Mouse (Mus musculus) MEL (cell line): Measurements from ENCODE around the gene Ube2q1. TPM values are rescaled to one million over a fixed set of nuclear protein-coding genes. Genes with fewer than 3 reads are reported as not detected.

Source experiments
- DNase-seq: peaks from one replicate; pipeline ENCODE4 v3.0.0; 2011; ENCODE audit warnings: low read depth, low spot score
- H3K27ac ChIP-seq: 2 replicates; pipeline ENCODE4 v1.5.1; 2012; ENCODE audit warnings: low read depth, mild to moderate bottlenecking, control low read depth, low read length, moderate library complexity; ENCODE audit not compliant: control insufficient read depth
- H3K27me3 ChIP-seq, 2 experiments: fragments of 150-350 bp in 1 of 2; sonication (generic) in 1 of 2; 2 replicates each; pipeline ENCODE4 v1.6.1; 2012; ENCODE audit warnings: low read length in 2 of 2, mild to moderate bottlenecking in 2 of 2, improper control_type of control experiment in 1 of 2, moderate library complexity in 1 of 2; ENCODE audit not compliant: insufficient read depth in 2 of 2, control insufficient read depth in 1 of 2
- H3K36me3 ChIP-seq, 2 experiments: 2 replicates each; pipeline ENCODE4 v1.6.1; 2012 to 2014; ENCODE audit warnings: low read length in 2 of 2, improper control_type of control experiment in 1 of 2, inconsistent platforms in 1 of 2, mild to moderate bottlenecking in 1 of 2; ENCODE audit not compliant: insufficient read depth in 2 of 2, control insufficient read depth in 1 of 2
- H3K4me1 ChIP-seq, 2 experiments: fragments of 150-350 bp in 1 of 2; sonication (generic) in 1 of 2; 2 replicates each; pipeline ENCODE4 v1.6.1; 2012; ENCODE audit warnings: low read length in 2 of 2, improper control_type of control experiment in 1 of 2, mild to moderate bottlenecking in 1 of 2; ENCODE audit not compliant: insufficient read depth in 2 of 2, control insufficient read depth in 1 of 2
- H3K4me3 ChIP-seq, 2 experiments: fragments of 150-350 bp in 1 of 2; sonication (generic) in 1 of 2; 2 replicates each; pipeline ENCODE4 v1.5.1; 2012; ENCODE audit warnings: low read depth in 2 of 2, low read length in 2 of 2, mild to moderate bottlenecking in 2 of 2, moderate library complexity in 2 of 2, control low read depth in 1 of 2, improper control_type of control experiment in 1 of 2; ENCODE audit not compliant: control insufficient read depth in 1 of 2, insufficient read depth in 1 of 2
- H3K79me2 ChIP-seq: 2 replicates; pipeline ENCODE4 v1.6.1; 2012; ENCODE audit warnings: mild to moderate bottlenecking, low read length, moderate library complexity; ENCODE audit not compliant: control insufficient read depth, poor library complexity, insufficient read depth
- H3K9ac ChIP-seq: 2 replicates; pipeline ENCODE4 v1.6.1; 2012; ENCODE audit warnings: low read depth, mild to moderate bottlenecking, control low read depth, low read length, moderate library complexity; ENCODE audit not compliant: control insufficient read depth, poor library complexity, severe bottlenecking
- H3K9me3 ChIP-seq: fragments of 150-350 bp; sonication (generic); replicated peaks from 2 replicates; pipeline ENCODE4 v1.6.1; 2012; ENCODE audit warnings: mild to moderate bottlenecking, low read length, improper control_type of control experiment, moderate library complexity; ENCODE audit not compliant: insufficient read depth
- BHLHE40 ChIP-seq: IDR thresholded peaks from 2 replicates; pipeline ENCODE4 v1.6.1; 2012; ENCODE audit warnings: low read depth, mild to moderate bottlenecking, inconsistent platforms, low read length, improper control_type of control experiment, borderline replicate concordance
- CHD1 ChIP-seq: IDR thresholded peaks from 2 replicates; pipeline ENCODE4 v1.6.1; 2012; ENCODE audit warnings: low read depth, mild to moderate bottlenecking, inconsistent platforms, low read length, improper control_type of control experiment
- CHD2 ChIP-seq: IDR thresholded peaks from 2 replicates; pipeline ENCODE4 v1.6.1; 2011; ENCODE audit warnings: low read length, improper control_type of control experiment
- CTCF ChIP-seq, 3 experiments: IDR thresholded peaks in 2 of 3; conservative IDR thresholded peaks in 1 of 3; 2 replicates each; pipeline ENCODE4 v1.5.1; 2011 to 2012; ENCODE audit warnings: low read length in 3 of 3, low read depth in 2 of 3, mild to moderate bottlenecking in 2 of 3, improper control_type of control experiment in 1 of 3, inconsistent platforms in 1 of 3, mixed read lengths in 1 of 3, moderate library complexity in 1 of 3; ENCODE audit not compliant: control insufficient read depth in 1 of 3, insufficient read depth in 1 of 3, poor library complexity in 1 of 3, severe bottlenecking in 1 of 3
- E2F4 ChIP-seq: IDR thresholded peaks from 2 replicates; pipeline ENCODE4 v1.6.1; 2011; ENCODE audit warnings: low read depth, low read length, improper control_type of control experiment, borderline replicate concordance
- ELF1 ChIP-seq: IDR thresholded peaks from 2 replicates; pipeline ENCODE4 v1.6.1; 2014; ENCODE audit warnings: low read depth, mild to moderate bottlenecking, inconsistent platforms, low read length, improper control_type of control experiment, moderate library complexity
- ETS1 ChIP-seq: IDR thresholded peaks from 2 replicates; pipeline ENCODE4 v1.6.1; 2012; ENCODE audit warnings: low read depth, mild to moderate bottlenecking, inconsistent platforms, low read length, improper control_type of control experiment, moderate library complexity
- GATA1 ChIP-seq: IDR thresholded peaks from 2 replicates; pipeline ENCODE4 v1.6.1; 2011; ENCODE audit warnings: low read depth, low read length, improper control_type of control experiment
- JUND ChIP-seq: IDR thresholded peaks from 2 replicates; pipeline ENCODE4 v1.6.1; 2011; ENCODE audit warnings: low read depth, mild to moderate bottlenecking, improper control_type of control experiment, low read length
- MAFK ChIP-seq: IDR thresholded peaks from 2 replicates; pipeline ENCODE4 v1.6.1; 2011; ENCODE audit warnings: low read depth, mild to moderate bottlenecking, low read length, improper control_type of control experiment, borderline replicate concordance
- MAX ChIP-seq: IDR thresholded peaks from 2 replicates; pipeline ENCODE4 v1.6.1; 2011; ENCODE audit warnings: low read length, improper control_type of control experiment
- MAZ ChIP-seq: IDR thresholded peaks from 2 replicates; pipeline ENCODE4 v1.6.1; 2012; ENCODE audit warnings: low read depth, mild to moderate bottlenecking, inconsistent platforms, low read length, improper control_type of control experiment
- MEF2A ChIP-seq: IDR thresholded peaks from 2 replicates; pipeline ENCODE4 v1.6.1; 2014; ENCODE audit warnings: low read depth, mild to moderate bottlenecking, inconsistent platforms, low read length, improper control_type of control experiment; ENCODE audit not compliant: poor library complexity, insufficient replicate concordance, severe bottlenecking; ENCODE audit errors: extremely low read depth
- NRF1 ChIP-seq: IDR thresholded peaks from 2 replicates; pipeline ENCODE4 v1.6.1; 2014; ENCODE audit warnings: low read depth, mild to moderate bottlenecking, inconsistent platforms, low read length, improper control_type of control experiment, moderate library complexity; ENCODE audit not compliant: poor library complexity, insufficient read depth, severe bottlenecking
- POLR2AphosphoS2 ChIP-seq: IDR thresholded peaks from 2 replicates; pipeline ENCODE4 v1.6.1; 2011; ENCODE audit warnings: low read length, improper control_type of control experiment
- RAD21 ChIP-seq: IDR thresholded peaks from 2 replicates; pipeline ENCODE4 v1.6.1; 2011; ENCODE audit warnings: mild to moderate bottlenecking, low read depth, low read length, improper control_type of control experiment
- RCOR1 ChIP-seq: IDR thresholded peaks from 2 replicates; pipeline ENCODE4 v1.6.1; 2012; ENCODE audit warnings: low read depth, mild to moderate bottlenecking, inconsistent platforms, low read length, improper control_type of control experiment
- SIN3A ChIP-seq: IDR thresholded peaks from 2 replicates; pipeline ENCODE4 v1.6.1; 2012; ENCODE audit warnings: low read length, improper control_type of control experiment, inconsistent platforms
- SMC3 ChIP-seq: IDR thresholded peaks from 2 replicates; pipeline ENCODE4 v1.6.1; 2011; ENCODE audit warnings: low read depth, low read length, improper control_type of control experiment
- TAL1 ChIP-seq: IDR thresholded peaks from 2 replicates; pipeline ENCODE4 v1.6.1; 2012; ENCODE audit warnings: mild to moderate bottlenecking, inconsistent platforms, low read length, moderate library complexity, mixed read lengths
- TCF12 ChIP-seq: IDR thresholded peaks from 2 replicates; pipeline ENCODE4 v1.6.1; 2014; ENCODE audit warnings: low read depth, mild to moderate bottlenecking, inconsistent platforms, low read length, improper control_type of control experiment, moderate library complexity
- UBTF ChIP-seq: IDR thresholded peaks from 2 replicates; pipeline ENCODE4 v1.6.1; 2012; ENCODE audit warnings: low read depth, mild to moderate bottlenecking, inconsistent platforms, low read length, improper control_type of control experiment, moderate library complexity, borderline replicate concordance; ENCODE audit not compliant: insufficient read depth
- USF1 ChIP-seq: IDR thresholded peaks from 2 replicates; pipeline ENCODE4 v1.6.1; 2014; ENCODE audit warnings: low read depth, mild to moderate bottlenecking, inconsistent platforms, low read length, improper control_type of control experiment, moderate library complexity
- ZC3H11A ChIP-seq: IDR thresholded peaks from 2 replicates; pipeline ENCODE4 v1.6.1; 2012; ENCODE audit warnings: low read depth, mild to moderate bottlenecking, inconsistent platforms, low read length, improper control_type of control experiment
- ZMIZ1 ChIP-seq: IDR thresholded peaks from 2 replicates; pipeline ENCODE4 v1.6.1; 2012; ENCODE audit warnings: low read depth, mild to moderate bottlenecking, inconsistent platforms, low read length, improper control_type of control experiment, moderate library complexity
- ZNF384 ChIP-seq: IDR thresholded peaks from 2 replicates; pipeline ENCODE4 v1.6.1; 2012; ENCODE audit warnings: low read depth, mild to moderate bottlenecking, inconsistent platforms, low read length, improper control_type of control experiment
- polyA plus RNA-seq, 2 experiments: library from polyadenylated mRNA; stranded (reverse) in 1 of 2; unstranded in 1 of 2; fragments of >175 nt in 1 of 2; fragments of >200 nt in 1 of 2; gene quantifications; 2 replicates each; pipeline versions ENCODE4 v1.2.1 to v1.2.4; 2012; ENCODE audit warnings: low replicate concordance in 2 of 2, low read depth in 1 of 2; ENCODE audit not compliant: insufficient read length in 2 of 2, insufficient read depth in 1 of 2, missing spikeins in 1 of 2
- total RNA-seq: library from RNA; depleted of rRNA; stranded (reverse); fragments of 300-350 nt; gene quantifications from 2 replicates; pipeline ENCODE4 v1.2.3, GENCODE M21; 2012

Ube2q1 gene
- total and polyA plus RNA-seq, 3 experiments, result 73.8 to 162 (median 89.0) TPM

- TF ChIP-seq SMC3 (peak; percentile 84), SIN3A (peak; percentile 44), BHLHE40 (peak; percentile 78), UBTF (no peak)
- TF ChIP-seq, all 39 proteins: peak for 11
These were observed 838 bp upstream of the Ube2q1 start (continued) for GRCm38 (mm10) chr3:89772588-89772967.

- H3K27ac ChIP-seq, result peak overlapping the region; percentile 92
- peak; percentile 3; the same call in 1 of the 2 replicates for TF ChIP-seq ZMIZ1
- no peak for TF ChIP-seq NRF1
- TF ChIP-seq RAD21, result no peak
- TF ChIP-seq UBTF, result 0 out of 2 replicates have a peak, but pooled peaks have one; percentile 45
- TF ChIP-seq MEF2A, result no peak
- peaks cover 22 to 37% of the 10 kb centered on the region in 2 experiments for H3K4me1 ChIP-seq
- no peaks in the 10 kb centered on the region for H3K27me3 ChIP-seq
- peaks cover 43% of the 10 kb centered on the region for H3K79me2 ChIP-seq
- DNase-seq, result no peak
- peaks cover 20 to 38% of the 10 kb centered on the region in 2 experiments for H3K36me3 ChIP-seq
- H3K4me3 ChIP-seq, result peak overlapping the region; percentile 83 to 92
- no peaks in the 10 kb centered on the region for H3K9me3 ChIP-seq
- peak overlapping the region; percentile 98 for H3K9ac ChIP-seq
These were observed 360 bp downstream of the Ube2q1 start for GRCm38 (mm10) chr3:89773740-89774211.

DNA sequence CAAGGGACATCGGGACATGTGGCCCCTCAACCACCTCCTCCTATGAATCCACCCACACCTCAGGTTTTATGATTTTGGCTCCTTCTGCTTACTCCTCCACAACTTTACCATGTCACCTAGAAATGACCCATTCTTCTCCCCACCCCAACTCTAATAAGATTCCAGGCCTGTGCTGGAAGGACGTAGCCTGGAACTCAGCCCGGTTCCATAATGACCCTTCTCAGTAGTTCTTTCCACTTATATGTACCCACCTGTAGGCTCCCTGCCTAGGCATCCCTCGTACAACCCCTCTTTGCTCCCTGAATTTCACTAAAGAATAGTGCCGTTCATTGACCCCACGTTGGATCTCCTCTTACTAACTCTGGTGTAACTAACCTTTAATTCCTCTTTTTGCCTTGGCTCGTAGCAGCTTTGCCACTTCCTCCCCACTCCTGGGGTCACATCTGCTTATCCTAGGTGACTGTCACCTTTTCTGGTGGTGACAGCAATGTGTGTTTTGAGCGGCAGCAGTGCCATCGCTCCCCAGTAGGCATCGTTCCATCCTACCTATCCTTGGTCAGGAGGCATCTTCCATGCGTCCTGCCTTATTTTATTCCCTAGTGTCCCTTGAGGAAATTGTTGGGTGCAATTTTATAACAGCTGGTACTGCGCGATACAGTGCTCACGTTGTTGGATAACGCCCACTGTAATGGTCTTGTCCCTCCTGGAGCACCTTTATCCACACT lies 982 bp downstream of the Ube2q1 start:
- peak overlapping the region; percentile 92 for H3K27ac ChIP-seq
- H3K4me1 ChIP-seq, result peaks cover 22 to 37% of the 10 kb centered on the region in 2 experiments
- H3K27me3 ChIP-seq, result no peaks in the 10 kb centered on the region
- peaks cover 24 to 38% of the 10 kb centered on the region in 2 experiments for H3K36me3 ChIP-seq
- H3K79me2 ChIP-seq, result peaks cover 43% of the 10 kb centered on the region
- H3K4me3 ChIP-seq, result peak overlapping the region; percentile 83 to 92
- peak; percentile 90 for DNase-seq
- H3K9ac ChIP-seq, result peak overlapping the region; percentile 98
- no peaks in the 10 kb centered on the region for H3K9me3 ChIP-seq
- TF ChIP-seq CTCF (IDR thresholded peaks at IDR 0.05 in 2 of 3, conservative IDR thresholded peaks at IDR 0.05 in 1 of 3; ENCODE audit: control insufficient read depth in 1 of 3, insufficient read depth in 1 of 3, low read depth in 2 of 3, low read length in 3 of 3, poor library complexity in 1 of 3, severe bottlenecking in 1 of 3), result no peak
- TF ChIP-seq MAFK, result no peak
- TF ChIP-seq MAX, result no peak
- no peak for TF ChIP-seq NRF1
- TF ChIP-seq RAD21, result no peak
- peak; percentile 44; the same call in 1 of the 2 replicates for TF ChIP-seq ELF1
- TF ChIP-seq MEF2A, result no peak
- TF ChIP-seq RCOR1, result no peak
- TF ChIP-seq MAZ, result 0 out of 2 replicates have a peak, but pooled peaks have one; percentile 36
- TF ChIP-seq CHD1, result no peak
- no peak for TF ChIP-seq ZNF384
- TF ChIP-seq TAL1, result peak; percentile 79
- no peak for TF ChIP-seq CHD2
- TF ChIP-seq USF1, result no peak
- no peak for TF ChIP-seq UBTF
- TF ChIP-seq TCF12, result peak; percentile 42
- TF ChIP-seq ETS1, result peak; percentile 43; the same call in 1 of the 2 replicates
- TF ChIP-seq ZC3H11A, result no peak
- TF ChIP-seq GATA1, result peak; percentile 16; the same call in 1 of the 2 replicates
- no peak; the same call in 1 of the 2 replicates for TF ChIP-seq POLR2AphosphoS2
- no peak for TF ChIP-seq E2F4
- peak; percentile 84 for TF ChIP-seq SIN3A
- TF ChIP-seq JUND, result no peak
